Mouse (Mus musculus) layer of hippocampus, postnatal 36 days (tissue): ENCODE measurements around the gene Armcx3. TPM values are rescaled to one million over a fixed set of nuclear protein-coding genes. Genes with fewer than 3 reads are reported as not detected.

Experiments
- microRNA-seq, 2 experiments: library from miRNA; unstranded; fragments of <30 nt; microRNA quantifications; one replicate each; pipeline ENCODE4 v1.2.0; 2021
- total RNA-seq, 2 experiments: library from RNA; stranded (reverse); gene quantifications; 2 replicates each; pipeline ENCODE4 v1.2.3; 2021

Gene Armcx3
- total RNA-seq, 2 experiments from 2014 or later, result 84.7 to 88.2 TPM

Small RNA genes within 50 kb of the gene (microRNA-seq; reads per million reads assigned to microRNA genes)
- gene Mir7093, result 0 reads per million in 2 experiments

Other genes starting within 250 kb of the Armcx3 start
- gene Timm8a1, start 214.7 kb upstream of the Armcx3 start, total RNA-seq, result 10 to 100 TPM; 19.3 to 19.7 TPM
- gene Btk, start 173.0 kb upstream of the Armcx3 start, total RNA-seq, result under 1 TPM; 0.63 to 0.65 TPM
- gene Rpl36a, start 170.9 kb upstream of the Armcx3 start, total RNA-seq, result 100 to 1,000 TPM; 147 TPM
- 1 to 10 TPM; 7.4 to 8.9 TPM for gene Gla, start 155.5 kb upstream of the Armcx3 start, total RNA-seq
- 100 to 1,000 TPM; 148 to 160 TPM for gene Hnrnph2, start 155.4 kb upstream of the Armcx3 start, total RNA-seq
- 10 to 100 TPM; 34.0 to 35.0 TPM for gene Armcx4, start 70.1 kb upstream of the Armcx3 start, total RNA-seq
- gene Armcx1, start 38.6 kb upstream of the Armcx3 start, total RNA-seq, result 10 to 100 TPM; 58.5 to 60.7 TPM
- gene Armcx6, start 5.2 kb upstream of the Armcx3 start, total RNA-seq, result 1 to 10 TPM; 7.1 to 7.8 TPM
- 10 to 100 TPM; 78.9 to 89.0 TPM for gene Armcx2, start 52.6 kb downstream of the Armcx3 start, total RNA-seq
- not detected for gene Nxf2, start 208.2 kb downstream of the Armcx3 start, total RNA-seq